Mouse (Mus musculus) granulocyte monocyte progenitor cell, adult 5-6 weeks (primary cell): Measurements from ENCODE around the gene Ndufb8. TPM values are rescaled to one million over a fixed set of nuclear protein-coding genes. Genes with fewer than 3 reads are reported as not detected.

Source experiments
- ATAC-seq: replicated peaks from 2 replicates; pipeline ENCODE4 v1.8.0; 2016; ENCODE audit warnings: mild to moderate bottlenecking, moderate TSS enrichment, inconsistent platforms; ENCODE audit not compliant: poor library complexity, severe bottlenecking
- total RNA-seq, 2 experiments: library from RNA; stranded (forward) in 1 of 2; stranded (reverse) in 1 of 2; fragments of 200-712, 200-1000 nt in 1 of 2; fragments of >200 nt in 1 of 2; fragmentation: Nextera tagmentation in 1 of 2; gene quantifications; 2 replicates each; pipeline ENCODE4 v1.2.3; 2014 to 2017

Ndufb8 gene
- total RNA-seq, 2 experiments from 2014 or later = 298 to 454 TPM

GRCm38 (mm10) chr19:44537416-44537815, 17.8 kb downstream of the Ndufb8 start:
- ATAC-seq = no peak

- ATAC-seq = no peak
These were observed 19.9 kb downstream of the Ndufb8 start for GRCm38 (mm10) chr19:44535376-44535775.

- no peak for ATAC-seq
These were observed 25.2 kb downstream of the Ndufb8 start for GRCm38 (mm10) chr19:44530018-44530417.

- ATAC-seq = peak; percentile 97
These were observed 29.6 kb downstream of the Ndufb8 start for GRCm38 (mm10) chr19:44525551-44526205.

- no peak for ATAC-seq
These were observed 36.1 kb downstream of the Ndufb8 start for GRCm38 (mm10) chr19:44519152-44519551.

- no peak for ATAC-seq
These were observed 37.1 kb downstream of the Ndufb8 start for GRCm38 (mm10) chr19:44517996-44518768.

GRCm38 (mm10) chr19:44515769-44516168, 39.5 kb downstream of the Ndufb8 start:
- no peak for ATAC-seq

GRCm38 (mm10) chr19:44514521-44515451, 40.5 kb downstream of the Ndufb8 start:
- no peak for ATAC-seq

GRCm38 (mm10) chr19:44513921-44514482, 41.2 kb downstream of the Ndufb8 start:
- ATAC-seq = no peak

GRCm38 (mm10) chr19:44513054-44513833, 42.0 kb downstream of the Ndufb8 start:
- no peak for ATAC-seq

- no peak for ATAC-seq
These were observed 42.6 kb downstream of the Ndufb8 start for GRCm38 (mm10) chr19:44512601-44513000.

GRCm38 (mm10) chr19:44511451-44512231, 43.6 kb downstream of the Ndufb8 start:
- ATAC-seq = 0 out of 2 replicates have a peak, but pooled peaks have one; percentile 36

- ATAC-seq = 0 out of 2 replicates have a peak, but pooled peaks have one; percentile 9
These were observed 44.6 kb downstream of the Ndufb8 start for GRCm38 (mm10) chr19:44510534-44511175.

GRCm38 (mm10) chr19:44502741-44503140, 52.5 kb downstream of the Ndufb8 start:
- no peak for ATAC-seq

GRCm38 (mm10) chr19:44501925-44502324, 53.3 kb downstream of the Ndufb8 start:
- ATAC-seq = no peak

GRCm38 (mm10) chr19:44500240-44500639, 55.0 kb downstream of the Ndufb8 start:
- ATAC-seq = no peak

- ATAC-seq = no peak
These were observed 56.3 kb downstream of the Ndufb8 start for GRCm38 (mm10) chr19:44498936-44499335.
